ENCODE assay signal across 9 mouse cellular contexts in the genomic region with DNA sequence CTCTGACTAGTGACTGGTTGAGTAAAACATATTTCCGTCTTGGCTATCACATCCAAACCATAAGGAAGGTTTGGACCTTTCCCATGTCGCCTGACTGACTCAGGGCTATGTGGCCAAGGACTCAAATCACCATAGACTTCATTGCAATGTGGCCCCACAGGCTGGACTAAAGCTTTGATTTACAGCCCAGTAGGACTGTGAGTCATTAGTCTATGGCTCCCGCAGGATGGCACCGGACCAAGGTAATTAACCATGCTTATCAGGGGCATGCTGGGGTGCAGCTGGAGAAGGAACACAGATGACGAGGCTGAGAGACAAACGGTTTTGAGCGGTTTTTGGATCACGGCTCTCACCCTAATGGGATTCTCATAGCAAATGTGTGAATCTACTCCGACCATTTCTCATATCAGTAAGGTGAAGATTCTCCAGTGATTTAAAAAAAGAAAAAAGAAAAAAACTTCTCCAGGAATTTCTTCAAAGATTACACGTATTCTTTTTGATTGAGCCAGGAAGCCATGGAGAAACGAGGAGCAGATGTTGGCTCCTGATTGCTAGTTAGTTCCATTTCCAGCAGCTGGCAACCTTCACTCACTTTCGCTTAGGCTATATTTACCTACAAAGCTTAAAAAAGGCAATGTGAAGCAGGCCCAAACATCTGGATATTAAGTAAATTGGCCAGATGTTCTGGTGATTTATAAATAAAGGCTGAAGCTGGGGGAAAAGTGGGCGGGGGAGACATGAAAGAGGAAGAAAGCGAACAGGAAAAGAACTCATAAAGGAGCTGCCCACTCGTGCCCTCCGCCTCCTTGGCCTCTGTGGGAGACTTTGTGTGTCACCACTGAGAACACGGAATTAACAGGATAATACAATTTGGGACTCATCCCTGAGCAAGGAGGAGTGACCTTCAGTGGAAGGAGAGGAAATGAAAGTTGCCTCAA. TPM values are rescaled to one million over a fixed set of nuclear protein-coding genes. Genes with fewer than 3 reads are reported as not detected.
A peak's percentile ranks its signal among the peaks of the same experiment; 100 is the strongest.
DNase-seq lines count a peak whose midpoint lies in the region; ATAC-seq lines count a peak whose summit lies in the region.
"Had no signal": no experiment of that assay in that cellular context is flagged by ENCODE, and none has a peak within 500 bp of the region (broad histone marks: within the 10 kb centered on the region; RNA-seq: fewer than 3 reads in every experiment).

No protein-coding gene starts in this region.

- intact Hi-C loops in left cerebral cortex, postnatal 36 days (cut with DNase I), result no loop called here

- H3K4me1 ChIP-seq in hindbrain, embryonic 15.5 days (replicated peaks), result peaks cover 9% of the 10 kb centered on the region; the same call in 1 of the 2 replicates
- no peaks in the 10 kb centered on the region; the same call in none of the 2 replicates for H3K4me1 ChIP-seq in hindbrain, embryonic 11.5 days (replicated peaks; ENCODE audit: control insufficient read depth, insufficient read depth, low read length)
- no peaks in the 10 kb centered on the region for H3K4me1 ChIP-seq in hindbrain, embryonic 16.5 days (ENCODE audit: control insufficient read depth, insufficient read depth, low read depth, low read length)

- H3K27ac ChIP-seq in hindbrain, embryonic 15.5 days (replicated peaks), result no peak overlapping the region
- no peak overlapping the region for H3K27ac ChIP-seq in hindbrain, embryonic 11.5 days (ENCODE audit: low read depth, low read length)
- no peak overlapping the region for H3K27ac ChIP-seq in hindbrain, embryonic 16.5 days (ENCODE audit: low read depth, low read length)
- H3K27ac ChIP-seq: neural tube, embryonic 12.5 days had no signal

- no peaks in the 10 kb centered on the region for H3K36me3 ChIP-seq in hindbrain, embryonic 15.5 days
- H3K36me3 ChIP-seq in hindbrain, embryonic 11.5 days (ENCODE audit: control insufficient read depth, insufficient read depth, low read length), result no peaks in the 10 kb centered on the region
- no peaks in the 10 kb centered on the region for H3K36me3 ChIP-seq in hindbrain, embryonic 16.5 days (ENCODE audit: control insufficient read depth, insufficient read depth, low read length)
- H3K36me3 ChIP-seq: neural tube, embryonic 12.5 days had no signal

- no peak overlapping the region for H3K4me2 ChIP-seq in hindbrain, embryonic 15.5 days
- no peak overlapping the region for H3K4me2 ChIP-seq in hindbrain, embryonic 11.5 days (replicated peaks; ENCODE audit: low read depth, low read length)
- no peak overlapping the region for H3K4me2 ChIP-seq in hindbrain, embryonic 16.5 days (ENCODE audit: low read length)
- H3K4me2 ChIP-seq: neural tube, embryonic 12.5 days had no signal

- no peak for DNase-seq in hindbrain, embryonic 11.5 days (ENCODE audit: low spot score)
- DNase-seq in Muller cell, postnatal 12 days (ENCODE audit: inconsistent ontology term), result peak; percentile 92
- peak; percentile 69 to 71 for DNase-seq in cerebellum, adult 18-20 months
- DNase-seq in urinary bladder, postnatal 25 days (ENCODE audit: low spot score), result peak; percentile 41
- DNase-seq in left cerebral cortex, postnatal 36 days (ENCODE audit: low spot score in 2 of 2), result no peak
- DNase-seq in spleen, postnatal 14 days (ENCODE audit: low spot score in 2 of 2), result no peak

- WGBS in hindbrain, embryonic 15.5 days, result 44% methylated on average over 17 of the region's 17 CpGs
- 68% methylated on average over 17 of the region's 17 CpGs for WGBS in hindbrain, embryonic 11.5 days
- WGBS in hindbrain, embryonic 16.5 days, result 42% methylated on average over 17 of the region's 17 CpGs

- H3K9ac ChIP-seq in hindbrain, embryonic 15.5 days, result no peak overlapping the region
- no peak overlapping the region for H3K9ac ChIP-seq in hindbrain, embryonic 11.5 days (ENCODE audit: low read depth, low read length)
- no peak overlapping the region for H3K9ac ChIP-seq in hindbrain, embryonic 16.5 days (ENCODE audit: low read depth, low read length)
- H3K9ac ChIP-seq: neural tube, embryonic 12.5 days had no signal

- no peaks in the 10 kb centered on the region for H3K9me3 ChIP-seq in hindbrain, embryonic 15.5 days
- H3K9me3 ChIP-seq in hindbrain, embryonic 11.5 days (ENCODE audit: control insufficient read depth, low read length), result no peaks in the 10 kb centered on the region
- H3K9me3 ChIP-seq in hindbrain, embryonic 16.5 days (ENCODE audit: control insufficient read depth, low read length), result no peaks in the 10 kb centered on the region
- H3K9me3 ChIP-seq: neural tube, embryonic 12.5 days had no signal

- 0 out of 2 replicates have a peak, but pooled peaks have one; percentile 15 for ATAC-seq in hindbrain, embryonic 15.5 days (ENCODE audit: low FRiP score, low read depth)
- ATAC-seq in hindbrain, embryonic 11.5 days (ENCODE audit: low FRiP score), result no peak
- peak; percentile 63; the same call in 1 of the 2 replicates for ATAC-seq in hindbrain, embryonic 16.5 days

- no peaks in the 10 kb centered on the region for H3K27me3 ChIP-seq in hindbrain, embryonic 15.5 days
- H3K27me3 ChIP-seq in hindbrain, embryonic 11.5 days (ENCODE audit: control insufficient read depth, insufficient read depth, low read length), result no peaks in the 10 kb centered on the region
- H3K27me3 ChIP-seq in hindbrain, embryonic 16.5 days (replicated peaks; ENCODE audit: control insufficient read depth, insufficient read depth, low read length), result no peaks in the 10 kb centered on the region
- H3K27me3 ChIP-seq: neural tube, embryonic 12.5 days had no signal

- no peak overlapping the region for H3K4me3 ChIP-seq in hindbrain, embryonic 15.5 days
- H3K4me3 ChIP-seq in hindbrain, embryonic 11.5 days (ENCODE audit: low read depth, low read length), result no peak overlapping the region
- no peak overlapping the region for H3K4me3 ChIP-seq in hindbrain, embryonic 16.5 days (ENCODE audit: low read length)
- H3K4me3 ChIP-seq: neural tube, embryonic 12.5 days had no signal

RNA-seq across cellular contexts. Expression of gene Sipa1l2, which starts 26.2 kb away (rescaled TPM):
- 23.1 and 25.3 TPM in 2 replicates for polyA plus RNA-seq in hindbrain, embryonic 15.5 days (2015; fragmentation: Nextera tagmentation; extraction: Ambion mirVana)
- 12.2 and 12.9 TPM in 2 replicates for polyA plus RNA-seq in hindbrain, embryonic 11.5 days (2014; fragmentation: Nextera tagmentation; extraction: Ambion mirVana)
- 15.9 and 20.5 TPM in 2 replicates for polyA plus RNA-seq in hindbrain, embryonic 16.5 days (2015; fragmentation: Nextera tagmentation; extraction: Ambion mirVana)
- 10 to 100 TPM; 39.6 to 42.0 TPM for total RNA-seq in left cerebral cortex, postnatal 36 days (2021)

Comparison
In these comparisons a context has a peak if more than half of its experiments do, and no peak if none do; other contexts are left out.
1. DNase-seq: peak in Muller cell, postnatal 12 days (single experiment), cerebellum, adult 18-20 months (2 of 2) and urinary bladder, postnatal 25 days (single experiment); none in hindbrain, embryonic 11.5 days (single experiment), left cerebral cortex, postnatal 36 days (0 of 2) and spleen, postnatal 14 days (0 of 2).